Mouse (Mus musculus) lung, postnatal 0 days (tissue): ENCODE data around the gene Galnt9.

Experiments used
- CTCF ChIP-seq: IDR thresholded peaks from 2 replicates; pipeline ENCODE4 v1.5.1; 2016; ENCODE audit warnings: antibody characterized with exemption, mild to moderate bottlenecking
- EP300 ChIP-seq: IDR thresholded peaks from 2 replicates; pipeline ENCODE4 v1.6.1; 2016; ENCODE audit warnings: antibody characterized with exemption, mild to moderate bottlenecking, control low read depth

GRCm38 (mm10) chr5:110664041-110664440 is 119.9 kb downstream of the Galnt9 start:
- no peak for TF ChIP-seq CTCF
- TF ChIP-seq EP300 = no peak
